Mouse (Mus musculus) layer of hippocampus, postnatal 36 days (tissue): ENCODE measurements at regions not wholly inside any gene's neighbourhood (a gene's known extent, or its start where the extent isn't known, plus 50 kb on each side); places are given as distances from the start of the nearest gene placed in this dataset.

Experiments used
- DNase-seq, 2 experiments: peaks; one replicate each; pipeline ENCODE4 v3.0.0; 2022

DNA sequence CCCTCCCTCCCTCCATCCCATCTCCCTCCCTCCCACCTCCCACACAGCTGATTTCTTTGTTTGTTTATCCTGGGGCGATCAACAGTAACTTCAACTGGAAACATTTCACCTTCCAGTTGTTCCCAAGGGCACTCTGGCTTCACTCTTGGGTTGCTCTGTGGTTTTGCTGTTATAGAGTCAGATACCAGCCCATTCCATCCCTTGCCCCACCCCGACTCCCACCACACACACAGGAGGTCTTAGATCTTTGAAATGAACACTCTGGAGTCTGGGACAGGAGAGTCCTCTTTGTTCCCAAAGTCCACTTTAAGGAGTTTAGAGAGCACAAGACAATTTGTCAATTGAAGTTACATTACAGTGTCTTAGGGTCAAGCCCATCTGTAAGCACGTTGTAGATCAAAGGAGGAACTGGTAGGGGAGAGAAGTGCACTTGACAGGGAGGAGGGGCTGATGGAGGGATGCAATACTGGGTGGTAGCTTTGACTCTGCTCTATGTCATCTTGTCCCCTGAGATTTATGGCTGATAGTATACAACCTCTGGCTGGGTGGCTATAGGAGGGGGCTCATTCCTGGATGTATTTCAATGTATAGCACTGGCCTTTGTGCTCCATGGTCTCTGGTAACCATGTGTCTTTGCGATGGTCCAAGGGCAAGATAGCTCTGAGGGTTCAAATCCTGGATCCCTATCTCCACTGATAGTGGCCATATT is 313.9 kb downstream of the Glrx3 start:
- no peak for DNase-seq

- DNase-seq = no peak
Observed at GRCm38 (mm10) chr7:137765961-137766360, 328.5 kb downstream of the Glrx3 start.

- DNase-seq = no peak
Observed at GRCm38 (mm10) chr7:137766721-137767120, 329.3 kb downstream of the Glrx3 start.

GRCm38 (mm10) chr7:137773051-137773964 is 335.9 kb downstream of the Glrx3 start:
- DNase-seq = no peak

GRCm38 (mm10) chr7:137773965-137774310 is 336.5 kb downstream of the Glrx3 start:
- no peak for DNase-seq

DNA sequence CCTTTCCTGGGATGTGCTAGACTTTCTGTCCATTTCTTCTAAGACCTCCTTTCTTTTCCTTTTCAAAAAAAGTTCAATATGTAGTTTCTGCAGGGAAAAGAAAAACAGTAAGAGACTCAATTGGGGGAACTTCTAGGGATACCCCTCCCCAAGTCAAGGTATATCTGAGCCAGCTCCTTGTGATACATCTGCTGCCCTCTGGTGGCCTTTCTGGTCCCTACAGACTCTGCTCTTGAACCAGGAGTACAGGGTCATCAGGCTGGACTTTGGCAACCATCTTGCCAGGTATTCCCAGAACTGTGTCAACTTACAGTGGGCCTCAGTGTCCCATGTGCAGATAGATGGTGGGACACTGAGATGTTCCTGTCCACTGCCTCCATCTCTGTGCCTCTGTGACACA is 346.5 kb downstream of the Glrx3 start:
- DNase-seq = no peak

DNA sequence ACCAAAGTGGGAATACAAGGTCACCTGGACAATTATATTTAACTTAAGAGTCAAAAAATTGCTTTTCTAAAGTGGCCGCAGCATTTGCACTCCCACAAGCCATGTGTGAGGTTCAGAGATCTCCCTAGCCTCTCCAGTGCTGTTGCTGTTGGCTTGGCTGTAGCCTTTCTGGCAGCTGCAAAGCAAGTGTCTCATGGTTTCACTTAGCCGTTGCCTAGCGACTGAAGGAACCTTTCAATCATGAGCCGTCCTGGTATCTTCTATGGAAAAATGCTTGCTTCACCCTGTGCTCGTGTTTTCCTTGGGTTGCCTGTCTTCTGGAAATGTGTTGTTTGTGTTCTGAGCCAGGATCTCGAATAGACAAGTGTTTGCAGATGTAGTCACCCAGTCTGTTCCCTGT is 367.9 kb downstream of the Glrx3 start:
- peak; percentile 3 to 19 for DNase-seq

DNA sequence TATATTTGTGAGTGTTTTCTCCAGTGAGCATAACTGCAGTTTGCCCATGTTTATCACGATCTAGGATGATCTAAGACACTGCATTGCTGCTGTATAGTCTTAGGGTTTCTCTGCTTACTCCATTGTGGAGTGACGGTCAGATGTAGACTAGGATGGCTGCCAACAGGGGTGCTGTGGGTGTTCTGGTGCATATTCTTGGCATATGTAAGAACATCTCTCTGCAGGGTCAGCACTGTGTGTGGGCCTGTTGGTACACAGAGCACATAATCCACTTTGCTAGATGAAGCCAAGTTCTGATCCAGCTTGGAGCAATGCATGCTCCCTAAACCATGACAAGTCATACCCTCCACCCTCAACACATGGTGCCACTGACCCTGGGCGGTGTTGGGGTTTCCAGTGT is 375.4 kb downstream of the Glrx3 start:
- DNase-seq = no peak

GRCm38 (mm10) chr7:137840520-137840919 is 403.1 kb downstream of the Glrx3 start:
- no peak for DNase-seq

- no peak for DNase-seq
Observed at GRCm38 (mm10) chr7:137841044-137841443, 403.6 kb downstream of the Glrx3 start.

DNA sequence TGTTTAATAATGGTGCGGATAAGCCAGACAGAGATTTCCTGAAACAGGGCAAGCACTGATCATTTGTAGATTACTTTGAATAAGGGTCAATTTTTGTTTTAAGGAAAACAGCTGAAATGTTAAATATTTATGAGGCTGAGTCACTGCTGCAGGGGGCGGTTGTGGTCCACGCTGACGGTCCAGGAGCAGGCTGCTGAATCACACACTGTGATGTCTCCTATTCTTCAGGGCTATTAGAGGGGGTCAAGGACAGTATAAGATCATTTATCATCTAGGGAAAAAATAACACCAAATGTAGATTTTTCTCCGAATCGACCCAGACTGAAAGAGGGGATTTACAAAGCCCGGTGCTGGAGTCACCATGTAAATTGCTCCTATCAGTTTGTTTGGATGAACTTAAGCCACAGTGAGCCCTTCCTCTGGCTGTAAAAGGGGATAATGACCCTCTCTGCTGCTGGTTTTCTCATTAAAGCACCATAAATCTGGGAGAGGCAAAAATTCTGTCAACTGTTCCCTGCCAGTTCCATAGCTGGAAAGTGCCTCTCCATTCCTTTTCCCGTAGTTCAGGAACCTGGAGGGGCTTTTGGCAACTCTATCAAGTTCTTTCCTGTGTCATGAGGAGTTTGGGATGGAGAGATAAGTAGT is 404.2 kb downstream of the Glrx3 start:
- no peak for DNase-seq

DNA sequence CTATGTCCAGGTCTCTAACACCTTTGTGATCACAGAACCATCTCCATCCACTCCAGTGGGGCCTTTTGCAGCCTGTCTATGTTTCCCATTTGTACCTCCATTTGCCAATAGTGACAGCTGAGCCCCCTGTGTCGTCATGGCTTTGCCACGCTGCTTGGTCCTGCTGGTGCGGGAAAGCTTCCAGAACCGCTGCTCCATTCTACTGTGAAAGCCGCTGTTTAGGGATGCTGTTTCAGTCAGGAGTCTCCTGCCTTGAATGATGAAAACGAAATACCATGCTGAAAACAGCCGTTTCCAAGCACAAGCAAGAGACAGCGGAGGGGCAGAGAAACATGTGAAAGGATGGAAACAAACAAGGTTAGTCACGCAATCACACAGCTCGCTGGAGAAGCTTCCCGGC is 410.4 kb downstream of the Glrx3 start:
- DNase-seq = peak; percentile 19 to 30

- no peak for DNase-seq
Observed at GRCm38 (mm10) chr7:137851061-137851460, 413.6 kb downstream of the Glrx3 start.

GRCm38 (mm10) chr7:137859681-137860080 is 422.3 kb downstream of the Glrx3 start:
- DNase-seq = no peak

DNA sequence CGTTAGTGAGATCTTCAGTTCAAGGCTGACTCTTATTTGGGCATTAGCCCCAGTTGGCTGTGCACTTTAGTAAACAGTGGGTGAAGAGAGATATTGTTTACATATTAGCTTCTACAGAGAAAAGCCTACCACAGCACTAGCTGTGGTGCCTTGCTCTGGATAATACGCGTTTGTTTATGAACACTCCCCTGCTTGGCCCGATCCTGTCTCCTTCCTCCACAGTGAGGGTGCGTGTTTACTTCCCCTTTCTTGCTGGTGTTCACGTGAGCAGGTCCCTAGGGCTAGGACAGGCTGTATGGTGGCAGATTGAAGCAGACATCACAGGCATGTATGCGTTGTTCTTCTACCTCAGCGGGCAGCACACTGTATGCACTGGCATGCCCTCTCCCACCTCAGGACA is 423.1 kb downstream of the Glrx3 start:
- DNase-seq = no peak

GRCm38 (mm10) chr7:137864912-137865311 is 427.5 kb downstream of the Glrx3 start:
- no peak for DNase-seq

DNA sequence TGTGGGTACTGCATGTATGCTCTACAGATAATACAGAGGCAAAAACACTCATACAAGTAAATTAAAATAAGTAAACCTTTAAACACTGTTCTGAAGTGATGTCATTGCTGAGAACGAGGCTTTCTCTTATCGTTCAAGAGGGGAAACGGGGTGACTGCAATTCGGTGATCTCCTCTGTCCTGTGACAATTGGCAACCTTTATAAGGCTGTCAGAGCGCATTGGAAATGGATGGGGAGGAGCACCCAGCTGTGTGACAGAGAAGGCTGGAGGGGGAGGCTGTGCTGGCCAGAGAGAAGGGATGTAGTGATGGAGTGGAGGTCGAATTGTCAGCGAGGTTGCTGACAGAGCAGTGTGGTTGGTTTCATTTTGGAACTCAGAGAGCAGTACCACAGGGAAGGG is 428.0 kb downstream of the Glrx3 start:
- DNase-seq = no peak

- no peak for DNase-seq
Observed at GRCm38 (mm10) chr7:137866880-137867279, 429.5 kb downstream of the Glrx3 start.

DNA sequence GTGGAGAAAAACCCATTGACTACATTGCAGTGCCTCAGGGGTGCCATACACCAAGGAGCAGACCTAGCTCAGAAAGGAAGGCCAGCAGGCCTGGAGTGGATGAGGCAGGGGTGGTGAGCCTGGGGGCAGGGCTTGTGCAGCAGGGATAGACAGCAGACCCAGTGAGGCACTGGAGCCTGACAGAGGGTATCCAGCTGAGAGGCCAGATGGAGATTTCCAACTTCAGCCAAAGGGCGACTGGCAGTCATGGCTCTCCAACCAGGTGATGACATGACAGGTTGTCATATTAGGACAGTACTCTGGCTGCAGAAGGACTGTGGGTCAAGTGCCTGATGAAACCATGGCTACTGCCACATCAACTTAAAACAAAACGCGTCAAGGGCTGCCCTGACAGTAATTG is 431.1 kb downstream of the Glrx3 start:
- no peak for DNase-seq

DNA sequence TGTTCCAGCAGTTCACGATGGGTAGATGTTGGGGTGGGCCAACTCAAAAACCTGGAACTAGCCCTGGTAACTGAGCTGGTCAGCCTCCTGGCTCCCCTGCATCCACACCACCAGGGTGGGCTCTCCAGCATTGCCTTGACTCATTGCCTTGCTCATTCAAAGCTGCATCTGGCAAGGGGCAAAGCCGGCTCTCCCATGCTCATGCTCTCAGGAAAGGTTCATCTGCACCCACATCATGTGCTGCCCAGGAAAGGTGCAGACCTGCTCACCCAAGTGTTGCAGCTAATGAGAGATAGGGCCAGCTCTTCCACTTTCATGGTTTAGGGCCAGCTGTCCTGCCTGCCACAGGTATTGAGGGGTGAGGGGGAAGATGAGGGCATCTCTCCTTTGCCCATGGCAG is 437.9 kb downstream of the Glrx3 start:
- DNase-seq = no peak

GRCm38 (mm10) chr7:137879296-137879695 is 441.9 kb downstream of the Glrx3 start:
- DNase-seq = no peak

DNA sequence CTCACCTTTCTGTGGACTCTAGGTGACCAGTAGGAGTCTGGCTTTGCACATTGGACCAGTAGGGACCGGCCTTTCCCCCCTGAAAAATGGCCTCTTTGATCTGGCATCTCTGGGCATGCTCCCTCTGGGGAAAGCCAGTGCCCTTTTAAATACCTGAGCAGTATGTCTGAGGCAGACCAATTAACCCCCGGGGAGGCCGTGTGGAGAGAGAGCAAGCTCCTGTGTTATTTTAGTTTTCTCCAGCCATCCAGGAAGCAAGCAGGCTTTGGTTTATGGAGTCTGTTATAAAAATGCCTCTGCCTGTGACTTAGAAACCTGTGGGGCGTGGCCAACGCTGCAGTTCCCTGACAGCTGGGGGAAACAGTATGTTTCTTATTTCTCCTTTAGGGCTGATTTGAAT is 445.5 kb downstream of the Glrx3 start:
- no peak for DNase-seq

DNA sequence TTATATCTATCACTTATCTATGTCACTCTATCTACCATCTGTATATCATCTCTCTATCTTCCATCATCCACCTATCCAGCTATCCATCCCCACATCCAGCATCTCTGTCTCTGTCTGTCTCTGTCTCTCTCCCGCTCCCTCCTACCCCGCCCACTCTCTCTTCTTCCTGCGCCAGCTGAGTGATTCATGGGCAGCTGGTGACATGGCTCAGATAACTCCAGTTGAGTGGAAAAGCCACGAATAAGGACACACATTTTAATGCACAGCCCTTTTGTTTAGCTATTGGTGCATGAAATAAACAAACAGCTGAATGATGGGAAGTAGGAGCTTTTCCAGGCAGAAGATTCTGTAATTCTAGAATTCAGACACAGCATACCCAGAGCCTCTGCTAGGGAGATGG is 446.3 kb downstream of the Glrx3 start:
- DNase-seq = peak in 1 of 2 experiments; percentile 8

DNA sequence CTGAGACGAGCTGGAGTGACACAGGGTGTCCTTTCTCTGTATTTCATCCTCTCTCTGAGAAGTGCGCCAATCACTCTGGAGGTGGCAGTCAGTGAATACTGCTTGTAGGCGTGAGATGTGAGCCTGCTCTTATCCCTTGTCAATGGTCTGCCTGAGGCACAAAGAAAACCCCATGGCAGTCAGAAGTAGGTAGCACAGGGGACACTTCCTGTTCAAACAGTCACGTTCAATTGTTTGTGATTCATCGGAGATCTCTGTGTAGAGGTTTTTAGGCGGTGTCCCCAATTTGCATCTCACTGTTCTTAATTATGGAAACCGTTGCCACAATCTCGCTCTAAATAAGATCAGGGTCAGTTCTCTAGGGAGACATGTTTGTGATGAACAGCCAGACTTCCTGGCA is 447.7 kb downstream of the Glrx3 start:
- no peak for DNase-seq
